Mouse (Mus musculus) neural tube, embryonic 14.5 days (tissue): Measurements from ENCODE around the gene Taf6l. TPM values are rescaled to one million over a fixed set of nuclear protein-coding genes. Genes with fewer than 3 reads are reported as not detected.
A peak's percentile ranks its signal among the peaks of the same experiment; 100 is the strongest.

Source experiments
- ATAC-seq: fragments of 200-750 bp; cut with Nextera tagmentation; 2 replicates; pipeline ENCODE4 v1.8.0; 2017; ENCODE audit warnings: low read depth, mild to moderate bottlenecking, moderate TSS enrichment, moderate library complexity
- H3K27ac ChIP-seq: fragments of 300-500 bp; sonication (generic); 2 replicates; pipeline ENCODE4 v1.5.1; 2014; ENCODE audit warnings: low read depth, mild to moderate bottlenecking, control low read depth, low read length, moderate library complexity, mixed read lengths
- H3K27me3 ChIP-seq: fragments of 300-500 bp; sonication (generic); 2 replicates; pipeline ENCODE4 v1.6.1; 2014; ENCODE audit warnings: low read length; ENCODE audit not compliant: control insufficient read depth, insufficient read depth
- H3K36me3 ChIP-seq: fragments of 300-500 bp; sonication (generic); 2 replicates; pipeline ENCODE4 v1.6.1; 2014; ENCODE audit warnings: low read length, mixed read lengths; ENCODE audit not compliant: control insufficient read depth, insufficient read depth
- H3K4me1 ChIP-seq: fragments of 300-500 bp; sonication (generic); 2 replicates; pipeline ENCODE4 v1.6.1; 2014; ENCODE audit warnings: low read length; ENCODE audit not compliant: control insufficient read depth, insufficient read depth
- H3K4me2 ChIP-seq: fragments of 300-500 bp; sonication (generic); 2 replicates; pipeline ENCODE4 v1.6.1; 2014; ENCODE audit warnings: mild to moderate bottlenecking, low read depth, low read length, control low read depth
- H3K4me3 ChIP-seq: fragments of 300-500 bp; sonication (generic); 2 replicates; pipeline ENCODE4 v1.5.1; 2014; ENCODE audit warnings: low read depth, low read length, control low read depth, mixed read lengths
- H3K9ac ChIP-seq: fragments of 300-500 bp; sonication (generic); replicated peaks from 2 replicates; pipeline ENCODE4 v1.6.1; 2014; ENCODE audit warnings: low read depth, mild to moderate bottlenecking, control low read depth, low read length, mixed read lengths
- H3K9me3 ChIP-seq: fragments of 300-500 bp; sonication (generic); 2 replicates; pipeline ENCODE4 v1.6.1; 2016; ENCODE audit warnings: low read length; ENCODE audit not compliant: control insufficient read depth
- WGBS: fragments of 180-500 bp; shearing (Covaris S2); extraction: QIAGEN DNeasy Blood & Tissue Kit; methylation state at CpG from one replicate; pipeline ENCODE4 v1.1.7; 2014; 5-methylcytosine and 5-hydroxymethylcytosine counted together
- polyA plus RNA-seq: library from polyadenylated mRNA; unstranded; fragments of >200 nt; fragmentation: Nextera tagmentation; extraction: Ambion mirVana; gene quantifications from 2 replicates; pipeline ENCODE4 v1.2.1, GENCODE M21; 2014

Gene Taf6l
- polyA plus RNA-seq, 1 experiment from 2014 or later: 19.0 TPM

DNA sequence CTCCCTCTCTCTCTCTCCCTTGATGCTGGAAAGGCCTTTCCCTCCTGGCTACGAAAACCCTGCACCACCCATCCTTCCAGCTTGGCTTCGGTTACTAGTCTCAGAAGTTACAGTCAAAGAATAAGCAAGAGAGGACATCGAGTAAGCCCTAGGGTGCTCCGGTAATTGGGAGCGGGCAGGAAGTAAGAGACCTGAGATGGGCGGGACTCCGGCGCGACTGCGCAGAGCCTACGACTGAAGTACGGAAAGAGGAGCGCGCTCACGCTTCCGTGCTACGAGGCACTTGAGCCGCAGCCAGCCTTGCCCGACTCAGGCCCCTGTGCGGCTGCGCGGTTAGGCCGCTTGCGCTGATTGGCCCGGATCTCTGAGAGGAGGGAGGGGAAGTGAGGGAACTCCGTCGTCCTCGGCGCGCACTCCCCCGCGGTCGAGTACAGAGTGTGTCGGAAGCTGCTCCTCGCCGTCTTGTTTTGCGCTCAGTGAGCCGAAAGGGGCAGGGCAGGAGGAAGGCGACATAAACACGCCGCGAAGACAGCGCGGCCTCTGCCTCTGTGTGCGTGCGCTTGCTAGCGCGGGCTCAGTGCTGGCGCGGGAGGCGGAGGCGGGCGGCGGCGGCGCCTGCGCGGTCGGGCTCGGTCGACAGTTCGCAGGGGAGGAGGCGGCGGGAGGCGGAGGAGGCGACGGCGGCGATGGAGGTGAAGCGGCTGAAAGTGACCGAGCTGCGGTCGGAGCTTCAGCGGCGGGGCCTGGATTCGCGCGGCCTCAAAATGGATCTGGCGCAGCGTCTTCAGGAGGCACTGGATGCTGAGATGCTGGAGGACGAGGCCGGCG is 33.6 kb upstream of the Taf6l start, which contains the start of gene Hnrnpul2:
Hnrnpul2 (plus strand) TSS at position 415 of the 828 bp plus-strand sequence.
- H3K9ac ChIP-seq: peak within 1 kb of the TSS; percentile 90
- peak within 1 kb of the TSS; percentile 98 for H3K4me2 ChIP-seq
- H3K36me3 ChIP-seq: peaks cover 18% of the 10 kb centered on the region
- no peaks in the 10 kb centered on the region for H3K9me3 ChIP-seq
- peak within 1 kb of the TSS; percentile 99 for H3K4me3 ChIP-seq
- H3K27me3 ChIP-seq: no peaks in the 10 kb centered on the region
- peak; percentile 97 for ATAC-seq
- H3K27ac ChIP-seq: peak within 1 kb of the TSS; percentile 98
- peaks cover 50% of the 10 kb centered on the region for H3K4me1 ChIP-seq
- under 1% methylated on average over 81 of the region's 83 CpGs for WGBS

DNA sequence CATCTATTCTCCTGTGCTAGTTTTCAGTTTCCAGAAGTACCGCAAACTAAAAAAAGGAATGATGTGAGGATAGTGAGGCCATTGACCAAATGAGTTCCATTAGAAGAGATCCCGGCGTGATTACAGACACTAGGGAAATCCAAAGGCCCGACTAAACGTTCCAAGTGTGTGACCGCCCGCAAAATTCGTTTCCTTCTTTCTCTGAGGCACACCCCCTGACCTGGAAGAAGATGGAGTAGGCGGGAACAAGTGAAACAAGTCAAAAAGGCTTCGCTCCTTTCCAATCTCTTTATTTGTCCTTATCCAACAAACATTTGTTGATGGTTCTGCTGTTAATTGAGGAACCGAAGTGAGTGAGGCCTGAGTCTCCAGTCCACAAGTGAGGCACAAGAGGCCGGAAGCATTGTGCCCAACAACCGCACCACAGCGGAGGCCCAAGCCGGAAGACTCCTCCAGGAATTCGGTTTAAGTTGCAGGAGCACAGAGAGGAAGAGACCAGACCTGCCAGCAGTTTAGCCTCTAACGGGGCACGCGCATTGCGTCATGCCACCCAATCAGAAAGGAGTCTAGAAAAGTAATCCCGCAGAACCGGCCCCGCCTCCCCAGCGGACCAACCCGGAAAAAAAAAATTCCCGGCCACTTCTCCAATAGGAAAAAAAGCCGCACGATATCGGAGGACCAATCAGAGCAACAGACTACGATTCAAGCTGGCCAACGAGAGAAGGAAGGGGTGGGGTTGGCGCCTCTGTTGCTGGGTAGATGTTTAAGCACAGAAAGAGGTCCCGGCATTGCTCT is 32.8 kb upstream of the Taf6l start, which contains the start of gene Ttc9c:
Ttc9c (minus strand) TSS at position 533 of the 795 bp plus-strand sequence.
- Histone ChIP-seq H3K4me3 (peak within 1 kb of the TSS; percentile 99), H3K9ac (peak within 1 kb of the TSS; percentile 90), H3K9me3 (no peaks in the 10 kb centered on the region), H3K36me3 (peaks cover 15% of the 10 kb centered on the region), H3K4me1 (peaks cover 50% of the 10 kb centered on the region), H3K27me3 (no peaks in the 10 kb centered on the region), H3K4me2 (peak within 1 kb of the TSS; percentile 98), H3K27ac (peak within 1 kb of the TSS; percentile 98)
- ATAC-seq: peak; percentile 95
- WGBS: under 1% methylated on average over 33 of the region's 33 CpGs

DNA sequence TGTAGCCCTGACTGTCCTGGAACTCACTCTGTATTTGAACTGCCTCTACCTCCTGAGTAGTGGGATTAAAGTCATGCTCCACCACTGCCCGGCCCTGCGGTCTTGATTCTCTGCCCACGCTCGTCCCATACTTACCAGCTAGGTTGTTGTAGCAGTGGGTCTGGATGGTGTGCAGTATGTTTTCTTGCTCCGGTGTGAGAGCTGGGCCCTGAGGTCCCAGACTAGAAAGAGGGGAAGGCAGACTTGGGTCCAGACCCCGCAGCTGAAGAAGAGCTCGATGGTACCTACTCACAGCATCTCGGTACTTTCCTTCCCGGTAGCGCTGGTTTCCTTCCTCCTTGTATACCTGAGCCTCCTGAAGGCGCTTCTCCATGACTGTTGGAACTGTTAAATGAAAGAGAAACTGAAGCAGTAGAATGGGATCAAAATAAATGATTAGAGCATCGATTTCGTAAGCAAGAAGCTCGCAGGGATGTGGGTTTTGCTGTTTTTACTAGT is 32.1 kb upstream of the Taf6l start:
- Histone ChIP-seq H3K27me3 (no peaks in the 10 kb centered on the region), H3K36me3 (peaks cover 14% of the 10 kb centered on the region), H3K4me3 (peak overlapping the region; percentile 99), H3K4me1 (peaks cover 50% of the 10 kb centered on the region), H3K9ac (peak overlapping the region; percentile 65), H3K27ac (peak overlapping the region; percentile 98), H3K9me3 (no peaks in the 10 kb centered on the region), H3K4me2 (peak overlapping the region; percentile 98)
- 38% methylated on average over 14 of the region's 14 CpGs for WGBS
- no peak for ATAC-seq

DNA sequence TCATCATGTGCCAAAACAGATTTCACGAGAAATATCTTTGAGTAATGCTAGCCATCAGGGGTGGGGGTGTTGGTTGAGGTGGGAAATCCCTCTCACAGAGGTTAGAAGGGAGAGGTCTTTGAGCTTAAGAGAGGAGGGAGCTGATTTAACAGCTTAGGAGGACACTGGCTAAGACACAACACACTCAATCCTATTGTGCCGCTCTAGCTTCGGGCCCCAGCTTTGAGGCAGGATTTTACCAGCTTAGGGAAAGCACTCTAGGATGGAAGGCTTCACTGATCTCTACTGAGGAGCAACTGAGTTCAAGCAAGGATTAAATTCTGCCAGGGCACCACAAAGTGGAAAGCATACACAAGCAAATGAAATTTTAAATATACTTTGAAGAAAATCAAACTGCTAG is 30.8 kb upstream of the Taf6l start:
- H3K9ac ChIP-seq: no peak overlapping the region
- H3K27me3 ChIP-seq: no peaks in the 10 kb centered on the region
- H3K9me3 ChIP-seq: no peaks in the 10 kb centered on the region
- H3K4me1 ChIP-seq: peaks cover 37% of the 10 kb centered on the region
- peak overlapping the region; percentile 7; the same call in 1 of the 2 replicates for H3K4me2 ChIP-seq
- no peak overlapping the region for H3K4me3 ChIP-seq
- no peak overlapping the region for H3K27ac ChIP-seq
- H3K36me3 ChIP-seq: peaks cover 22% of the 10 kb centered on the region
- no peak for ATAC-seq
- 84% methylated on average over 3 of the region's 3 CpGs for WGBS

DNA sequence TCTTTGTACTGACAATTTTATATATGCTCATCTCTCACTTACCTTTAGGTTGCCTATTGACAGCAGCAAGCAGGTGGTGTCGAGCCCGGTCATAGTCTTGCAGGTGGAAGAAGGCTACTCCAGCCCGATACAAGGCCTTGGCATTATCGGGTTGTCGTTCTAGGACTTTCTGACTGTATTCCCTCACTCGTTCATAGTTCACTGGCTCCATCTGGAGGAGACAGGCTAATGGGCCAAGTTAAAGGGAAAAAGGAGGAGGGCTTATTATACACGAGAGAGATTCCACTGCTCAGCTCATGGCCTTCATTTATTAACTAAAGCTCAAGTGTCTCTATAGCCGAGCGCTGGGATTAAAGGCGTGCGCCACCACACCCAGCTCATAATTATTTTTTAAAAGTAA is 29.6 kb upstream of the Taf6l start:
- Histone ChIP-seq H3K9me3 (no peaks in the 10 kb centered on the region), H3K4me3 (no peak overlapping the region), H3K36me3 (peaks cover 29% of the 10 kb centered on the region), H3K4me1 (peaks cover 29% of the 10 kb centered on the region), H3K27ac (no peak overlapping the region), H3K9ac (no peak overlapping the region), H3K4me2 (0 out of 2 replicates have a peak overlapping the region, but pooled peaks have one; percentile 11), H3K27me3 (no peaks in the 10 kb centered on the region)
- ATAC-seq: no peak
- 63% methylated on average over 11 of the region's 11 CpGs for WGBS

GRCm38 (mm10) chr19:8806810-8807209 is 20.6 kb upstream of the Taf6l start:
- peaks cover 6% of the 10 kb centered on the region; the same call in 1 of the 2 replicates for H3K4me1 ChIP-seq
- no peak for ATAC-seq
- H3K9me3 ChIP-seq: no peaks in the 10 kb centered on the region
- H3K27ac ChIP-seq: no peak overlapping the region
- H3K9ac ChIP-seq: no peak overlapping the region
- peaks cover 24% of the 10 kb centered on the region; the same call in 1 of the 2 replicates for H3K36me3 ChIP-seq
- no peak overlapping the region for H3K4me3 ChIP-seq
- H3K27me3 ChIP-seq: no peaks in the 10 kb centered on the region
- no peak overlapping the region for H3K4me2 ChIP-seq
- WGBS: 98% methylated on average over 5 of the region's 5 CpGs

GRCm38 (mm10) chr19:8803879-8804660 is 17.9 kb upstream of the Taf6l start:
- Histone ChIP-seq H3K9me3 (no peaks in the 10 kb centered on the region), H3K4me1 (peaks cover 6% of the 10 kb centered on the region; the same call in 1 of the 2 replicates), H3K9ac (no peak overlapping the region), H3K4me3 (no peak overlapping the region), H3K36me3 (peaks cover 11% of the 10 kb centered on the region; the same call in 1 of the 2 replicates), H3K4me2 (no peak overlapping the region), H3K27me3 (no peaks in the 10 kb centered on the region), H3K27ac (no peak overlapping the region)
- 93% methylated on average over 11 of the region's 11 CpGs for WGBS
- ATAC-seq: no peak

DNA sequence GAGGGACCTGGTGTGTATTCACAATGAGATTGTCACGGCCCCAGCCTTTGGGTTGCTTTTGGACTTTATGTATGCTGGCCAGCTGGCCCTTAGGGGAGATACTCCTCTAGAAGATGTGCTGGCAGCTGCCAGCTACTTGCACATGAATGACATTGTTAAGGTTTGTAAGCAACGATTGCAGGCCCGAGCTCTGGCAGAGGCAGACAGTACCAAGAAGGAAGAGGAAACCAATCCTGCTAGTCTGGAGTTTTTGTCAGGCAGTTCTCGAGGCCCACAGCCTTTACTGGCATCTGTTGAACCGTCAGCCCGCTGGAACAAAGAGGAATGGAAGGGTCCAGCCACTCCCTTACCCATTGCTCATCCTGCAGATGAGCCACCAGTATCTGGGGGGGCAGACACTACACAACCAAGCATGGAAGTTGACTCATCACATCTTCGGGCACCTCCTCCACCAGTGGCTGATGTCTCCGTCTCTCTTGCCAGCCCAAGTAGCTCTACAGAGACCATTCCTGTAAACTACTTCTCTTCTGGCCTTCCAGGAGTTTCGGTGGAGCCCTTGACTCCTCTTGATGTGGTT is 17.1 kb upstream of the Taf6l start:
- Histone ChIP-seq H3K27ac (peak overlapping the region; percentile 77), H3K9ac (no peak overlapping the region), H3K9me3 (no peaks in the 10 kb centered on the region), H3K4me1 (peaks cover 6% of the 10 kb centered on the region; the same call in 1 of the 2 replicates), H3K27me3 (no peaks in the 10 kb centered on the region), H3K4me3 (no peak overlapping the region), H3K36me3 (peaks cover 11% of the 10 kb centered on the region; the same call in 1 of the 2 replicates), H3K4me2 (peak overlapping the region; percentile 86)
- ATAC-seq: no peak
- 89% methylated on average over 9 of the region's 9 CpGs for WGBS
